Mouse (Mus musculus) forebrain, embryonic 12.5 days (tissue): ENCODE results near the gene Kctd20. TPM values are rescaled to one million over a fixed set of nuclear protein-coding genes. Genes with fewer than 3 reads are reported as not detected.

Experiments
- ATAC-seq: fragments of 200-750 bp; cut with Nextera tagmentation; 2 replicates; pipeline ENCODE4 v1.8.0; 2017; ENCODE audit warnings: moderate TSS enrichment; ENCODE audit not compliant: low FRiP score
- H3K27ac ChIP-seq: fragments of 300-500 bp; sonication (generic); 2 replicates; pipeline ENCODE4 v1.5.1; 2016; ENCODE audit warnings: mild to moderate bottlenecking
- H3K27me3 ChIP-seq: fragments of 300-500 bp; sonication (generic); 2 replicates; pipeline ENCODE4 v1.6.1; 2016; ENCODE audit warnings: mild to moderate bottlenecking
- H3K36me3 ChIP-seq: fragments of 300-500 bp; sonication (generic); replicated peaks from 2 replicates; pipeline ENCODE4 v1.6.1; 2016; ENCODE audit warnings: mild to moderate bottlenecking
- H3K4me1 ChIP-seq: fragments of 300-500 bp; sonication (generic); 2 replicates; pipeline ENCODE4 v1.6.1; 2016
- H3K4me2 ChIP-seq: fragments of 300-500 bp; sonication (generic); 2 replicates; pipeline ENCODE4 v1.6.1; 2016; ENCODE audit warnings: mild to moderate bottlenecking, moderate library complexity
- H3K4me3 ChIP-seq: fragments of 300-500 bp; sonication (generic); replicated peaks from 2 replicates; pipeline ENCODE4 v1.5.1; 2016; ENCODE audit warnings: mild to moderate bottlenecking
- H3K9ac ChIP-seq: fragments of 300-500 bp; sonication (generic); 2 replicates; pipeline ENCODE4 v1.6.1; 2016; ENCODE audit warnings: mild to moderate bottlenecking
- H3K9me3 ChIP-seq: fragments of 300-500 bp; sonication (generic); 2 replicates; pipeline ENCODE4 v1.6.1; 2016
- WGBS: fragments of 180-500 bp; shearing (Covaris S2); methylation state at CpG from one replicate; pipeline ENCODE4 v1.1.7; 2016; 5-methylcytosine and 5-hydroxymethylcytosine counted together
- polyA plus RNA-seq: library from polyadenylated mRNA; unstranded; fragments of >200 nt; fragmentation: Nextera tagmentation; extraction: Ambion mirVana; gene quantifications from 2 replicates; pipeline ENCODE4 v1.2.1, GENCODE M21; 2016

Kctd20 gene
- polyA plus RNA-seq, 1 experiment from 2014 or later = 127 TPM

DNA sequence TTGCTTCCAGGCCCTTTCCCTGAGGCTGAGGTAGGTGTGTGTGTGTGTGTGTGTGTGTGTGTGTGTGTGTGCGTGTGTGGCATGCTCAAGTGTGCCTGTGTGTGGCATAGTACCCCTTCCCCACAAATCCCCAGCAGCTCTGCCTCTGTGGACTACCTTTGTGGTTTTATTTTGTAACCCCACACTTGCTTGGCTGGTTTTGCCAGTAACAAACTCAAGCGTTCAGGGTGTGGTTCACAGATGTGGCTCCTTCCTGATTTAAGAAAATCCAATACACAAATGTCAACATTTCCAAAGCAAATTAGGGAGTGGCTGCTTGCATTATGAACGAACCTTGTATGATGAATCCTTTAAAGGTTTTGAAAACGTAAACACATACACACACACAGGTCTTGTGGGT is 65.0 kb downstream of the Kctd20 start:
- no peak overlapping the region for H3K4me2 ChIP-seq

DNA sequence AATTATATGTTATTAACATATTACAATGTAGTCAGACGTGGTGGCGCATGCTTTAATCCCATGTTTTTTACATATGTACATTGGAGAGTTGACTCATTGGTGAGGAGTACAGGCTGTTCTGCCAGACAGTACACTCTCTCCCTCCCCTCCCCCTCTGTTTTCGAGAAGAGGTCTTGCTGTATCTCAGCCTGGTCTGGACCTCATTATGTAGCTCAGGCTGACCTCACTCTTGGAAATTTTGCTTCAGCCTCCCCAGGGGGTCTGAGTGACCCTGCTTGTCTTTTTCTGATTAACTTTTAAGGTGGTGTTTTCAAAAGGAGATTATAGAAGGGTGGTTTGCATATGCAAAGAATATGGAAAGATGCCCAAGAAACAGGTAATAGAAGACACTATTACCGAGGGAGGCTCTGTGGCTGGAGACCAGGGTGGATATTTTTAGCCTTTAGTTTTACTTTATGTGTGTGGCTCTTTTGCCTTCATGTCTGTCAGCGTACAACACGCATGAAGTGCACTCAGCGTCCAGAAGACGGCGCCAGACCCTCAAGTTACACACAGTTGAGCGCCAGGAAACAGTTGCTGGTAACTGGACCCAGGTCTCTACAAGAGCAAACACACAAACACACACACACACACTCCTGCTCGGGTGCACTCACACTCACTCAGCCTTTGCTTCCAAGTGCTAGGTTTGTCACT is 66.7 kb downstream of the Kctd20 start:
- Histone ChIP-seq H3K27ac (no peak overlapping the region), H3K4me3 (no peak overlapping the region), H3K4me1 (no peaks in the 10 kb centered on the region; the same call in 1 of the 2 replicates), H3K36me3 (no peaks in the 10 kb centered on the region), H3K4me2 (no peak overlapping the region), H3K9ac (no peak overlapping the region), H3K27me3 (no peaks in the 10 kb centered on the region), H3K9me3 (no peaks in the 10 kb centered on the region)
- WGBS = 50% methylated on average over 11 of the region's 11 CpGs
- no peak for ATAC-seq

More for the DNA sequence above, 65.0 kb downstream of the Kctd20 start:
- H3K36me3 ChIP-seq = no peaks in the 10 kb centered on the region
- no peak overlapping the region for H3K27ac ChIP-seq
- no peaks in the 10 kb centered on the region for H3K4me1 ChIP-seq
- H3K27me3 ChIP-seq = no peaks in the 10 kb centered on the region
- no peaks in the 10 kb centered on the region for H3K9me3 ChIP-seq
- 89% methylated on average over 4 of the region's 4 CpGs for WGBS
- ATAC-seq = no peak
- no peak overlapping the region for H3K4me3 ChIP-seq
- H3K9ac ChIP-seq = no peak overlapping the region

Other genes with a start within 250 kb of the Kctd20 start
- gene AC170998.1, start 225.9 kb upstream of the Kctd20 start, polyA plus RNA-seq = 3.0 and 3.6 TPM in 2 replicates
- gene Mapk13, start 182.7 kb upstream of the Kctd20 start, polyA plus RNA-seq = 2.5 and 5.3 TPM in 2 replicates
- gene Brpf3, start 150.9 kb upstream of the Kctd20 start, polyA plus RNA-seq = 14.4 and 16.2 TPM in 2 replicates
- gene Pnpla1, start 93.5 kb upstream of the Kctd20 start, polyA plus RNA-seq = not detected in 2 replicates
- 0.23 TPM in 2 replicates for gene 4930539E08Rik, start 36.6 kb upstream of the Kctd20 start, polyA plus RNA-seq
- 0.44 TPM in 1 of 2 replicates, not detected in the other for gene Pxt1, start 8.1 kb upstream of the Kctd20 start, polyA plus RNA-seq
- 149 and 154 TPM in 2 replicates for gene Stk38, start 56.0 kb downstream of the Kctd20 start, polyA plus RNA-seq
- gene Srsf3, start 80.7 kb downstream of the Kctd20 start, polyA plus RNA-seq = 852 and 860 TPM in 2 replicates
- gene Cdkn1a, start 139.0 kb downstream of the Kctd20 start, polyA plus RNA-seq = 29.6 and 34.0 TPM in 2 replicates
- 0.09 TPM in 1 of 2 replicates, not detected in the other for gene Rab44, start 162.2 kb downstream of the Kctd20 start, polyA plus RNA-seq